Mouse (Mus musculus): ENCODE data around the gene Hcn2. TPM values are rescaled to one million over a fixed set of nuclear protein-coding genes. Genes with fewer than 3 reads are reported as not detected.

The Hcn2 gene
- not detected in 3 replicates for total RNA-seq (2017)

DNA sequence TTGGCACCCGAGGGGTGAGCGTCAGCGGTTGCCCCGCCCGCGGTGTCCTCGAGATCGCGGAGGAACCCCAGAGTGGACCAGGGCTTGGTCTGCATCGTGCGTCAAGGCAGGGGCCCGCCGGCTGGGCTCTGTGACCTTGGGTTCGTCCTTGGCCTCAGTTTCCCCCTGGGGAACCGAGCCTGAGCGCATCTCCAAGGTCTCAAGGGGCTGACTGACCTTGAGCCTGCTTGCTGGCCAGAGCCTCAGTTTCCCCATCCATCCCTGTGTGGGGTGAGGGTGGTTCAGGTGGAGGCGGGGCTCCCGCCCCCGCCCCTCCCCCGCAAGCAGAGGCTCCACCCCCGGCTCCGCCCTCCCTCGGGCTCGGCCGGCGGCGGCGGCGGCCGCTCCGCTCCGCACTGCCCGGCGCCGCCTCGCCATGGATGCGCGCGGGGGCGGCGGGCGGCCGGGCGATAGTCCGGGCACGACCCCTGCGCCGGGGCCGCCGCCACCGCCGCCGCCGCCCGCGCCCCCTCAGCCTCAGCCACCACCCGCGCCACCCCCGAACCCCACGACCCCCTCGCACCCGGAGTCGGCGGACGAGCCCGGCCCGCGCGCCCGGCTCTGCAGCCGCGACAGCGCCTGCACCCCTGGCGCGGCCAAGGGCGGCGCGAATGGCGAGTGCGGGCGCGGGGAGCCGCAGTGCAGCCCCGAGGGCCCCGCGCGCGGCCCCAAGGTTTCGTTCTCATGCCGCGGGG lies at the start of gene Hcn2:
Hcn2 (plus strand) TSS at position 381 of the 734 bp plus-strand sequence.
- no peak for ATAC-seq (replicated peaks; ENCODE audit: insufficient number of reproducible peaks, low FRiP score, low TSS enrichment, poor library complexity, severe bottlenecking)

DNA sequence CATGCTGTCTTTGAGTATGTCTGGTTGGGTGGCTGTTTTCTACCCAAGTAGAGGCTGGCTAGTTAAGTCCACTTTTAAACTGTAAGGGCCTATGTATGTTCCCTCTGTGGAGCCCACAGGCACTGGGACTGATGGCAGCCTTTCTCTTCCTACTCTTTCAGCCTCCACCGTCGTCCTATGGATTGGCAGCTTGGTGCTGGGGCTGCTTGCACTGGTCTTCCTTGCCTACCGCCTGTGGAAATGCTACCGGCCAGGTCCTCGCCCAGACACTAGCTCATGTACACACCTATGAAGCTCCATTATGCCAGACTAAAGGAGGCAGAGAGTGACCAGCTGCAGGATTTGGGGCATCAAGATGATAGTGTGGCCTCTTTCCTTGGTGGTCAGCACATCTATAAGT lies 48.4 kb upstream of the Hcn2 start:
- ATAC-seq (replicated peaks; ENCODE audit: insufficient number of reproducible peaks, low FRiP score, low TSS enrichment, poor library complexity, severe bottlenecking), result no peak

- ATAC-seq (replicated peaks; ENCODE audit: insufficient number of reproducible peaks, low FRiP score, low TSS enrichment, poor library complexity, severe bottlenecking), result peak; percentile 66
Observed at GRCm38 (mm10) chr10:79668771-79669575, 47.5 kb upstream of the Hcn2 start, which contains the start of gene Tpgs1. Tpgs1 (plus strand) TSS chr10:79669369.

DNA sequence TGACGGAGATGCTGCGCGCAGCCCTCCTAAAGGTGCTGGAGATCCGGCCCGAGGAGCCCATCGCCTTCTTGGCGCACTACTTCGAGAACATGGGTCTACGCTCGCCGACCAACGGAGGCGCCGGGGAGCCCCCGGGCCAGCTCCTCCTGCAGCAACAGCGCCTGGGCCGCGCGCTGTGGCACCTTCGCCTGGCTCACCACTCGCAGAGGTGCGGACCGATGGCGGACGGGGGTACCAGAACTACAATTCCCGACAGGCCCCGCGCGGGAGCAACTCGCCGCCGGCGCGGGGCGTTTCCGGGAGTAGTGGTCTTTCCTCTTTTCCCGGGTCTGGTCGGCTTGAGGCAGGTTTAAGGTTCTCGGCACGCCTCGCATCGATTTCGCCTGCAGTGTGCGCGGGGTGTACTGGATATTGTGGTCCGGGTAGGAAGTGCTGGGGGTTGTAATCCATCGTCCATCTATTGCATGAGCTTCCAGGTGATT lies 46.8 kb upstream of the Hcn2 start:
- ATAC-seq (replicated peaks; ENCODE audit: insufficient number of reproducible peaks, low FRiP score, low TSS enrichment, poor library complexity, severe bottlenecking), result no peak

DNA sequence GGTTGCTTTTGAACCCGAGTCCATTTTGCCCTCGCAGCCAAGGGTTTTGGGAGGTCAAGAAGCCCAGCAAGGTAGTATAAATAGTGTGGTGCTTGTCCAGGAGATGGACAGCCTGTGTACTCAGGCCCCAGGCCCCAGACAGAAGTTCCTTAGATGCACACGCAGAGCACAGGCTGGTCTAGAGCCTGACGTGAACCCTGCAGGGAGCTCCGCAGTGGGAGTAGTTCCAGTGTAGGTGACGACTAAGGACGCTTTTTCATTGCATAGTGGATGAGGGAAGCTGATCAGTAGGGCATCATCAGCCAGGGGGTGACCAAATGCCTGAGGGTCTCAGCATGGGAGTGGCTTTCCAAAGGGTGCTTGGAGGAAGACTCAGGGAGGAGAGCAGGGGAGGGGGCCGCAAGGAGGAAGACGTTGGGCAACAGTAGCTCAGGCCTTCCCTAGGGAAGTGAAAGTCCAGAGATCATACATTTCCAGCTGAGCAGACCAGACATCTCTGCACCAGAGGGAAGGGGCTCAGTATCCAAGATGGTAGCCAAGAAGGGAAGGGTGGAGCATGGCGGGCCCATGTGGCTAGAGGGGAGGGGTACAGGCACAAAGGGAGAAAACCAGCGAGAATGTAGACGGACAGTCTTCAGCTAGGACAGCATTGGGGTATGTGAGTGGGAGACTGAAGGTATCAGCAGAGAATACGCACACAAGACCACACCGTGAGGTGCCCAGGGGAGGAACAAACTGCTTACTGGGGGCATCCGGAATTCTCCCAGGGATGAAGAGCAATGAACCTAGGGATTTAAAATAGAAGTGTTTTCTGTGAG lies 46.2 kb upstream of the Hcn2 start:
- no peak for ATAC-seq (replicated peaks; ENCODE audit: insufficient number of reproducible peaks, low FRiP score, low TSS enrichment, poor library complexity, severe bottlenecking)

DNA sequence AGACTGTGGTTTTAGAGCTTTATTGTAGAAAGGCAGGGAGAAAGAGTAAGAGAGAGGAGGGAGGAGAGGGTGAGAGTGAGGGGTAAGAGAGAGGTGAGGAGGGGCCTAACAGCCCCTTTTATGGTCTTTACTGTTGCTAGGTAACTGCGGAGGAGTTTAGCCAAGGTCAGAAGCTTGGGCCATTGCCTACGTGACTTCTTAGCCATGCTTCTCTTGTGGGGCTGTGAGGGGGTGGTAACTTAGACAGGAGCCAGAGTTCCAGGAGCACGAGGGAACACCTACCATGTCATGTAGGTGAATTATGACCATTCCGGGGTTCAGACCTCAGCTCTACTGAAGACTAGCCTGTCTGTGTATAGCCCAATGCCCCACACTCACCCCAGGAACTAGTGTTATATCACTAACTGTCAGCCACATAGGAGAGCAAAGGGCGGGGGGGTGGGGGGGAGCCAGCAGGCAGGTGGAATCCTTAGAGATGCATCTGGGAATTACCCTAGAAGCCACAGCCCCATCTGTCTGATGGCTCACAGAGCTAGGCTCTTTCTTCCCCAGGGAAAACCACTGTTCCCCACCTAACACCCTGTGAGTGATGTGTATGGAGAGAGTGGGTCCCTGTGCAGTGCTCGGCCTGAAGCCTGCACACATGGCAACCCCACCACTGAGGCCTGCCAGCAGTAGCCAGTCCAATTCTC lies 44.9 kb upstream of the Hcn2 start:
- no peak for ATAC-seq (replicated peaks; ENCODE audit: insufficient number of reproducible peaks, low FRiP score, low TSS enrichment, poor library complexity, severe bottlenecking)

- ATAC-seq (replicated peaks; ENCODE audit: insufficient number of reproducible peaks, low FRiP score, low TSS enrichment, poor library complexity, severe bottlenecking), result no peak
Observed at GRCm38 (mm10) chr10:79672088-79672455, 44.4 kb upstream of the Hcn2 start.

- ATAC-seq (replicated peaks; ENCODE audit: insufficient number of reproducible peaks, low FRiP score, low TSS enrichment, poor library complexity, severe bottlenecking), result no peak
Observed at GRCm38 (mm10) chr10:79673054-79673453, 43.4 kb upstream of the Hcn2 start.

- no peak for ATAC-seq (replicated peaks; ENCODE audit: insufficient number of reproducible peaks, low FRiP score, low TSS enrichment, poor library complexity, severe bottlenecking)
Observed at GRCm38 (mm10) chr10:79675346-79676035, 40.9 kb upstream of the Hcn2 start.

DNA sequence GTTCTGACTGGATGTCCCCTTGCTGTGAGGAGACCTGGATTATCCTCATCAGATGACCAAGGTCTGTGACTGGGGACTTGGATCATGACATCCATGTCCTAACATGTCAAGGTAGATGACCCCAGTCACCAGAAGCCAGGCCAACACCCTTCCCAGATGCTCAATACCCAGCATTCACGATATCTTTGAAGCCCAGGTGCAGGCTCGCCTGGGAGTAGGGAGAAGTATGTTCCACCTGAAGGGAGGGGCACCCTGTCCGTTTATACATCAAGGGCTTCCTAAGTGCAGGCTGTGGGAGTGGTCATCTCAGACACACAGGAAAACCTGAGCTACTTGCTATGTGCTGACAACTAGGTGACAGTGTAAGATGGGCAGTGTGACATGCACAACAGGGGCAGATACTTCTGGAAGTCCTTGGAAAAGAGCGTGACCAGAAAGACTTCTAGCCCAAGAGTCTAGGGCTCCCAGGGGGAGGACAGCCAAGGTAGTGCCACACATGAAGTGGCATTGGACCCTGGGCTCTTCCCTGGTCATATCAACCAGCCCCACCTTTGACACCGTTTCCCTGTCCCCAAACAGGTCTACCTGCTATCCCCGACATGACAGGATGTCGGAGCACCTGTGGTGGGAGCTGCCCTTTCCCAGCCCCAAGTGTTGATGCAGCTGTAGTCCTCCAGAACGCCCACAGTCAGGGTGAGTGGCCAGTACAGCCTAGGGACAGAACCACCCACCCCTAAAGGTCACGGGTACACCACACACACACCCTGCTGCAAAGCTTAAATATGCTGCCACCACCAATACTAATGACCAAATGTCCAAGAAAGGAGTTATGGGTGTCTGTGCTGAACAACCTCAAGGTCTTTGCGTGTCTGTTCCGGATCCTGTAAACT lies 35.6 kb upstream of the Hcn2 start:
- ATAC-seq (replicated peaks; ENCODE audit: insufficient number of reproducible peaks, low FRiP score, low TSS enrichment, poor library complexity, severe bottlenecking), result peak; percentile 37; the same call in 1 of the 2 replicates

- ATAC-seq (replicated peaks; ENCODE audit: insufficient number of reproducible peaks, low FRiP score, low TSS enrichment, poor library complexity, severe bottlenecking), result peak; percentile 52
Observed at GRCm38 (mm10) chr10:79681591-79682245, 34.7 kb upstream of the Hcn2 start, which contains the start of gene Cdc34. Cdc34 (plus strand) TSS chr10:79682195.

DNA sequence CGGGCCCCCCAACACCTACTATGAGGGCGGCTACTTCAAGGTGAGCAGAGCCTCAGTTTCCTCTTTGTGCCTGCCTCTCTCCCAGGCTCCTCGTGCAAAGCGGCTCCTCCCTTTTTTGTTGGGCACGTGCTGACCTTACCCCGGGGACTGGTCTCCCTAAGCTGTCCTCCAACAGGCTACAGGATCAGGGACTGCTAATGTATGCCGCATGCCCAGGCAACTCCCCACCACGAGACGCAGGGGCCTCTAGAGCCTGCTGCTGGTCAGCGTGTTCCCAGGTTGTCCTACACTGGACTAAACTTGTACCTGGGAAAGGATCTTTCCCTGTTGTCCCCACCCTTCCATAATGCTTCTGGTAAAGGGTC lies 33.9 kb upstream of the Hcn2 start:
- no peak for ATAC-seq (replicated peaks; ENCODE audit: insufficient number of reproducible peaks, low FRiP score, low TSS enrichment, poor library complexity, severe bottlenecking)

GRCm38 (mm10) chr10:79682916-79683582 lies 33.4 kb upstream of the Hcn2 start:
- no peak for ATAC-seq (replicated peaks; ENCODE audit: insufficient number of reproducible peaks, low FRiP score, low TSS enrichment, poor library complexity, severe bottlenecking)

GRCm38 (mm10) chr10:79683726-79684640 lies 32.5 kb upstream of the Hcn2 start:
- ATAC-seq (replicated peaks; ENCODE audit: insufficient number of reproducible peaks, low FRiP score, low TSS enrichment, poor library complexity, severe bottlenecking), result no peak

Measured in monocyte, adult 5-6 weeks (primary cell).